Mouse (Mus musculus) gastrocnemius, adult 2 months (tissue): Measurements from ENCODE around the gene Sar1b. TPM values are rescaled to one million over a fixed set of nuclear protein-coding genes. Genes with fewer than 3 reads are reported as not detected.
A peak's percentile ranks its signal among the peaks of the same experiment; 100 is the strongest.

Experiments used
- DNase-seq: peaks from one replicate; pipeline ENCODE4 v3.0.0; 2022
- H3K27ac ChIP-seq: fragments of 200-600 bp; 2 replicates; pipeline ENCODE4 v1.8.1; 2022; ENCODE audit warnings: mild to moderate bottlenecking
- H3K4me3 ChIP-seq: fragments of 200-600 bp; 2 replicates; pipeline ENCODE4 v1.8.1; 2022; ENCODE audit warnings: mild to moderate bottlenecking, moderate library complexity
- CTCF ChIP-seq: fragments of 200-600 bp; IDR thresholded peaks from 2 replicates; pipeline ENCODE4 v1.8.1; 2022; ENCODE audit warnings: antibody characterized with exemption, mild to moderate bottlenecking, moderate library complexity
- intact Hi-C: fragments of 180-260 bp; cut with DNase I; formaldehyde crosslinking; loops from one replicate; pipeline ENCODE4 v1.15.1; 2025
- total RNA-seq, 2 experiments: library from RNA; stranded (reverse); gene quantifications; 2 replicates each; pipeline ENCODE4 v1.2.3; 2021

Sar1b gene
- total RNA-seq, 2 experiments from 2014 or later: 439 to 509 TPM

- intact Hi-C loops: no loop called here
- no peak for DNase-seq
Observed at GRCm38 (mm10) chr11:51839106-51839505, 75.6 kb downstream of the Sar1b start.

GRCm38 (mm10) chr11:51839973-51840372 is 76.5 kb downstream of the Sar1b start:
- TF ChIP-seq CTCF: no peak
- intact Hi-C loops: no loop called here
- DNase-seq: no peak
- H3K27ac ChIP-seq: no peak overlapping the region
- H3K4me3 ChIP-seq: no peak overlapping the region

More at GRCm38 (mm10) chr11:51839106-51839505, 75.6 kb downstream of the Sar1b start:
- no peak overlapping the region for H3K4me3 ChIP-seq
- TF ChIP-seq CTCF: no peak
- no peak overlapping the region for H3K27ac ChIP-seq

GRCm38 (mm10) chr11:51840657-51841056 is 77.2 kb downstream of the Sar1b start:
- TF ChIP-seq CTCF: no peak
- Histone ChIP-seq H3K27ac (peak overlapping the region; percentile 10; the same call in 1 of the 2 replicates), H3K4me3 (no peak overlapping the region)
- intact Hi-C loops: no loop called here
- no peak for DNase-seq

GRCm38 (mm10) chr11:51841149-51841548 is 77.7 kb downstream of the Sar1b start:
- intact Hi-C loops: no loop called here
- peak overlapping the region; percentile 10; the same call in 1 of the 2 replicates for H3K27ac ChIP-seq
- H3K4me3 ChIP-seq: no peak overlapping the region
- no peak for TF ChIP-seq CTCF
- DNase-seq: peak; percentile 54

Other genes with a start within 250 kb of the Sar1b start
- 10 to 100 TPM; 15.5 to 15.8 TPM for gene Phykpl, start 178.9 kb upstream of the Sar1b start, total RNA-seq
- gene Hnrnpab, start 156.8 kb upstream of the Sar1b start, total RNA-seq: 100 to 1,000 TPM in 1 of 2 experiments, 10 to 100 TPM in 1; 95.0 to 112 TPM
- 10 to 100 TPM; 24.9 to 25.7 TPM for gene Nhp2, start 144.0 kb upstream of the Sar1b start, total RNA-seq
- 10 to 100 TPM; 11.4 to 11.6 TPM for gene Rmnd5b, start 127.8 kb upstream of the Sar1b start, total RNA-seq
- gene N4bp3, start 112.8 kb upstream of the Sar1b start, total RNA-seq: 1 to 10 TPM; 2.7 to 4.2 TPM
- under 1 TPM; 0.20 to 0.31 TPM for gene D930048N14Rik, start 112.7 kb upstream of the Sar1b start, total RNA-seq
- gene 0610009B22Rik, start 74.8 kb upstream of the Sar1b start, total RNA-seq: 10 to 100 TPM; 42.1 to 43.2 TPM
- 10 to 100 TPM; 41.1 to 56.0 TPM for gene Sec24a, start 53 bp upstream of the Sar1b start, total RNA-seq
- 1 to 10 TPM; 7.8 to 7.9 TPM for gene Jade2, start 94.0 kb downstream of the Sar1b start, total RNA-seq
- gene Cdkn2aipnl, start 204.0 kb downstream of the Sar1b start, total RNA-seq: 10 to 100 TPM; 16.9 to 30.0 TPM
- 100 to 1,000 TPM; 519 to 559 TPM for gene Ube2b, start 237.1 kb downstream of the Sar1b start, total RNA-seq
- gene Cdkl3, start 240.5 kb downstream of the Sar1b start, total RNA-seq: 1 to 10 TPM; 1.5 to 3.2 TPM